Mouse (Mus musculus): ENCODE data around the gene Clybl.

DNA sequence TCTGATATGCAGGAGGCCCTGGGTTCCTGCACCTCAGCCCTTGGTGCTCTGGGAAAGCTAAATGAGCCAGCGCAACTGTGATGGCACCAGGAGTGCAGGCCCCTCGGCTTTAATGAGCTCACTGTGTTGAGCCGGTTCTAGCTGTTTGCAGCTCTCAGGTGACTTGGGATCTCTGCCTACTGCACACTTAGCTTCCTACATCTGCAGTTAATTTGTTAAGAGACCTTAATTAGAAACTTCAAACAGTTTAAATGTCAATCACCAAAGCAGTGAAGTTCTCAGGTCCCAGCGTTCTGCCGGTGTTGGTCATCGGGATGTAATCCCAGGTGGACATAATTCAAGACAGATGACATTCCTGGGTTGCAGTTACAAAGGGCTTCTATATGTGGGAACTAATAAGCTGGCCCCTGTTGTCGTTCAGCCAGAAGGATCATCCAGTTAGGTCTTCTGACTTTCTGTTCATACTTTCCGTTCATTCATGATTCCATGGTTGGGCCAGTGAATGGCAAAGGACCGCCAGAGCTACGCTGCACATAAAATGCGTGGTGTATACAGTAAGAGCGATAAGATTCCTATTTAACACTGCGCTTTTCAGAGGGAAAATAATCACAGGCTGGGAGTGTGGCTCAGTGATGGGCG, 18.9 kb downstream of the Clybl start:
- TF ChIP-seq GATA1 (IDR thresholded peaks at IDR 0.05; ENCODE audit: low read length) (no peak), TAL1 (IDR thresholded peaks at IDR 0.05; ENCODE audit: low read length) (no peak)

Measured in erythroblast, embryonic 14.5 days (primary cell).